Mouse (Mus musculus) layer of hippocampus, adult 9-10 months (tissue): Measurements from ENCODE around the gene Erp44.

Experiments
- DNase-seq: peaks from one replicate; pipeline ENCODE4 v3.0.0; 2022; ENCODE audit warnings: low spot score

The Erp44 gene

DNA sequence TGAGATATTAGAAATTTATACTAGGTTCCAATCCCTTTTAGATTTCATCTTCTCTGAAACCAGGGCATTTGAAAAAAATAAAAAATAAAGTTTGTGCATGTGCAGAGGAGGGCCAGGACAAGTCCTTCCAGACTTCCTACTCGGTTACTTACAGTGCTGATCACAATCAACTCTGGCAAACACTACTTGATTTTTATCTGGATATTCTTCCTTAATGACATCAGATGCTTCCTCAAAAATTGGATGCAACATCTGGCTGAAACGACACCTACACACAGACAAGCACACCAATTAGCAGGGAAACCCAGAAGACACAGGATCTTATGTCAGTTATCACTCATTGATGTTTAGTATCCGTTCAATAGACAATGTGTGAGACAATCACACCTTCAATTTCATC, 42.6 kb downstream of the Erp44 start:
- DNase-seq, result no peak

DNA sequence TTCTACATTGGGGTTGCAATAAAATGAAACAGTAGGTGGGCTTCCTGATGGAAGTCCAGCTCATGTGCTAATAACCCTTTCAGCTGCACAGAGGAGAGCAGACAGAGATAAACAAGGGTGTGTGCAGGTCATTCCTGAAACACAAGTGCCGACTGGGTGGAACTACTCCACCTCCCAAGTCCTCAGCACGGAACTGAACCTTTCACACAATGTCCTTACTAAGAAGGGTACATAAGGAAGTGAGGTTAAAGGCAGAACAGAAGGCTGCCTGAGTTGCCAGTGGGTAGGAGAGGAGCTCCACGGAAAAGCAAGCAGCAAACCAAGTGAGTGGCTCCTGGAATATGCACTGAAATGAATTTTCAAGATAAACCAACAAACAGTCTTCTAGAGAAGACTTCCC, 52.6 kb downstream of the Erp44 start:
- DNase-seq, result no peak

DNA sequence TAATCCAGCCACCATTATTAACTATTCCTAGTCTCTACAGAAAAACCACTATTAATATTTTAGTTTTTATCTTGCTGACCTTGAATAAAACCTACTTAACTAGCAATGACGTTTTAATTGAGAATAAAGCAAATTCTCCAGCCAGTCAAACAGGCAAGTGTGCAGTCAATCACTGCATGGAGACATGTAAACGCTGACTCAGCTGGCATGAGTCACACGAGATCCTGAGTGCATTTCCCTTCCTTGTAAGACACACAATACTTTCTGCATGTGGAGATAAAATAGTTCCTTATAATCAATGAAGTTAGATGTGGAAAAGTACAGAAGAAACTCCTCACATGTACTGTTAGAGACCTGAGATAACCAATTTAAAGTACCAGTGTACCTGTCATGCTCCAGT, 53.8 kb downstream of the Erp44 start:
- DNase-seq, result no peak

DNA sequence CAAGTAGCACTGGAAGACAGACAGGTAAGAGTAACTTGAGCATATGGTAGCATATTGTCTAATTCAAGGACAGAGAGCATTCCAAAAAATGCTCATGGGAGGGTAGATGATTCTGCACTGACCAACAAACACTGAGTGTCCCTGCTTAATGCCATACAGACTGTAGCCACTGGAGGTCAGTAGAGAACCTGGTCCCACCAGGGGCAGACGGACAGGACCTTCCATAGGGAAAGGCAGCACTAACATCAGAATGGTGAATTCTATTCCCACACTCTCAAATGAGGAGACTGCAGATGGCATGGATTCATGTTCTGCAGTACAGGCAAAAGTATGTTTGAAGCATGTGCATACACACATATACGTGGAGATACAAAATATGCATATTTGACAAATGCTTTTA, 54.2 kb downstream of the Erp44 start:
- DNase-seq, result peak; percentile 37

- DNase-seq, result no peak
Observed at GRCm38 (mm10) chr4:48203564-48203963, 75.8 kb downstream of the Erp44 start.

- DNase-seq, result no peak
Observed at GRCm38 (mm10) chr4:48198447-48198846, 80.9 kb downstream of the Erp44 start.

DNA sequence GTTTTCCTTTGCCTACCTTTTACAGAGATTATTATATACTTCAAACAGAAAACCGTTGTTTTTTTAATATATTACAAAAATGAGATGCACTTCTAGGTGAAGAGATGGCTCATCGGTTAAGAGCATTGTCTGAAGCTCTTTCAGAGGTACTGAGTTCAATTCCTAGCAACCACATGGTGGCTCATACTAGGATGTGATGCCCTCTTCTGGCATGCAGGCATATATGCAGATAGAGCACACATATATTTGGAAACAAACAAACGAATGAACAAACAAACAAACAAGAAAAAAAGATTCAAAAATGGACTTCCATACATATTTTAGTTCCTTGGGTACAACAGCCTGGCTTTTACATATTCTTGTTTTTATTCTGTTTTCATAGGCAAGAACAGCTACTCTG, 81.4 kb downstream of the Erp44 start:
- no peak for DNase-seq

DNA sequence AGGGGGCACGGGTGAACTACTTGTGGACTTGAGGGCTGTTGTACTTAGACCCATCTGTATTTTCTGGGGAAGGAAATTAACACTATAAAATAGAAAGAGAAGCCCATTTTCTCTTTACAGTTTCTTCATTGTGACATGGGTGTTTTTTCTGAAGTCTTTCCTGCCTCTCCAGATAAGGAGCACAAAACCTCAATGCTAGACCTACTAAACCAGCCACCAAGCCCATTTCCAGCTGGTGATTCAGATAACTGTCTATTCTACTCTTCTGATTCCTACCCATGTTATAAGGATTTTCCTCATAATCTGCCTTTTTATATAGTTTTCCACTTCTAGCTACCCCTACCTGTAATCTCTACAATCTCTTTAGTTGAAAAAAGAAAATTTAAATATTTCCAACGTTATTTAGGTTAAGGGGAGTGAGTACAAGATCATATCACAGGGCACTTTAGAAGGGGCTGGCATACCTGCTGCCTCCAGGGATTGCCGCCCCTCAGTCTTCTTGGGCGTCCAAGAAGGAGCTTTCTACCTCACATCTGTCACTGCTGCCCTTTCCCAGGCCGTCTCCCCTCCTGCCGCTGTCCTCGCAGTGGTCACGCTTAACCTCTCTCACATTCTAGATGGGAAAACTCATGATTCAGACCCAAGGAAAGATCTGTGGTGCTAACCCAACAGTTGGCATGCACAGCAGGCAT, 97.1 kb downstream of the Erp44 start:
- DNase-seq, result no peak

DNA sequence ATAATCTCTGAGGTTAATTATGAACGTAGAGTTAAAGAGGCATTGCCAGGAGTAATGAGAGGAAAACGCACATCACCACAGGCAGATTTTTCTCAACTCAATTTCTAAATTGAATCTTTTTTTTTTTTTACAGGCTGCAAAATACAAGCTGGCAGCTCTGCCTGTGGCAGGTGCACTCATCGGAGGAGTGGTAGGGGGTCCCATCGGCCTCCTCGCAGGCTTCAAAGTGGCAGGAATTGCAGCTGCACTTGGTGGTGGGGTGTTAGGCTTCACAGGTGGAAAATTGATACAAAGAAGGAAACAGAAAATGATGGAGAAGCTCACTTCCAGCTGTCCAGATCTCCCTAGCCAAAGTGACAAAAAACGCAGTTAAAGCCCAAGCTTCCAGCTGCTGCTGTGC, 98.0 kb downstream of the Erp44 start:
- no peak for DNase-seq

DNA sequence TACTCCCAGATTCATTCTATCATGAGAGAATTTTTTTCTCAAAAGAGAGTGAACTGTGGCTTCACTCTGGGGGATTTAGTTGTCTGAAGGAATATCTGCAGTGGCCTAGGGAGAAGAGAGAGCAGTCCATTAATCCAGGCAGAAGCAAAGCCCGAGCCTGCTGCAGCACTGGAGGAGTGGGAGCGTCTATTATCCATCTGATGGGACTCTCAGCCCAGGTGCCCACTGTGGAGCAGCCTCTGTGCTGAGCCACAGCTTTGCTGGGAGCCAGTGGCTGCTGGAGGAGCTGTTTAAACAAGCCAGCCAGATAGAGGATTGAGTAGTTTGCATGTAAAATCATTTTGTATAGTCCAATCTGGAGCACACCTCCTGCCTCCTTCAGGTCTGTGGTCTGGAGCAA, 98.4 kb downstream of the Erp44 start:
- no peak for DNase-seq

DNA sequence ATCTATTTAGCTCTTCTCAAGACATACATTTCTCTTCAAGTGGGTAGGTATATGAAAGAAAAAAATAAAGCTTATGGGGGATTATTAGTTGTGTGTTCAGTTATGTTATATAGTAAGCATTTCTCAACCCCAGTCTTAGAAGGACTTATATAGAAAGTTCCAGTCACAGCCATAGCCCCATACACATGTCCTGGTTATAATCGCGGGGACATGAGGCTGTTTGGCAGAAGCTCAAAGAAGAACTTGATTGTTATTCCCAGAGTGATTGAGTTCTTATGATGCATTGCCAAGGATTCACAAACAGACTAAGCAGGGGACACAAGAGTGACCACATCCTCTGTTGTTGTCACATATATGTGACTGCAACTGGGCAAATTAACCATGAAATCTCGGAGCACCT, 103.7 kb downstream of the Erp44 start:
- no peak for DNase-seq

- no peak for DNase-seq
Observed at GRCm38 (mm10) chr4:48163851-48164250, 115.5 kb downstream of the Erp44 start.

- no peak for DNase-seq
Observed at GRCm38 (mm10) chr4:48160386-48160785, 119.0 kb downstream of the Erp44 start.

- no peak for DNase-seq
Observed at GRCm38 (mm10) chr4:48155864-48156263, 123.5 kb downstream of the Erp44 start.

GRCm38 (mm10) chr4:48153229-48153628, 126.1 kb downstream of the Erp44 start:
- DNase-seq, result peak; percentile 7

DNA sequence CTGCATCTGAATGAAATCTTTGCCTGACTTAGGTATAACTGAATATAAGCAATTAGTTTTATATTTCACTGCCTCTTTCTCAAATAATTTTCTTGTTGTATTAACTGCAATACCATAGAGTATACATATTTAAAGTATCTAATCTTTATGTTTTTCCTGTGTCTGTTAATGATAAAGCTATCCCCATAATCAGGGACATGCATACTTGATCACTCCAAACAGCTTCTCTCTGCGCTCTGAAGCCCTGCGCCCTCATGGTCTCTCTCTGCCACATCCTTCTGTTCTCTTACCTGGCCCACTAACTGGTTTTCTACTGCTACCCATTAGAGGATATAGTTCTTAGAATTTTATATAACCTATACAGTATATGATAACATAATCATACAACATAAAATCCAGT, 129.9 kb downstream of the Erp44 start:
- no peak for DNase-seq
